Mouse (Mus musculus): ENCODE measurements around the gene Col1a2. TPM values are rescaled to one million over a fixed set of nuclear protein-coding genes. Genes with fewer than 3 reads are reported as not detected.

Gene Col1a2
- polyA plus RNA-seq, 1 experiment: 0.36 TPM

DNA sequence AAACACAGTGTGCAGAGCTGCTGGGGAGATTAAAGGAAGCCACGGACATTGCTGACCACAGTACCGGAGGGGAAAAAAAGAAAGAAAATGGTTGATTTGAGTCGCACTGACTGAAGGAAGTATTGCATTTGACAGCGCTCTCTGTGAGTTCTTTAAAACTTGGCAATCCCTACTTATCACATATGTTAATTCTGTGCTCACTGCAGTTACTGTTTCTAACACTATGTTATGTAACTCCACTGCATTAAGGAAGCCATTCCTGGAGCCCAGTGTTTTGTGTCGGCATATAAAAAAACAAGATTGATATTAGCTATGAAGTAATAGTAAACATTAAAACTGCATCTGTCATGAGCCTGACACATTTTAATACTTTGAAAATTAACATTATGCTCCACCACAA, 73.1 kb downstream of the Col1a2 start:
- Histone ChIP-seq H3K36me3 (replicated peaks; ENCODE audit: low read length) (no peaks in the 10 kb centered on the region), H3K9me3 (no peaks in the 10 kb centered on the region), H3K27me3 (replicated peaks) (peaks cover 7% of the 10 kb centered on the region), H3K4me1 (no peaks in the 10 kb centered on the region; the same call in 1 of the 2 replicates), H3K4me3 (replicated peaks) (no peak overlapping the region)
- no peak for TF ChIP-seq FLI1 (IDR thresholded peaks at IDR 0.05; ENCODE audit: low read length)
- TF ChIP-seq GATA1 (IDR thresholded peaks at IDR 0.05; ENCODE audit: borderline replicate concordance, low read length): no peak

DNA sequence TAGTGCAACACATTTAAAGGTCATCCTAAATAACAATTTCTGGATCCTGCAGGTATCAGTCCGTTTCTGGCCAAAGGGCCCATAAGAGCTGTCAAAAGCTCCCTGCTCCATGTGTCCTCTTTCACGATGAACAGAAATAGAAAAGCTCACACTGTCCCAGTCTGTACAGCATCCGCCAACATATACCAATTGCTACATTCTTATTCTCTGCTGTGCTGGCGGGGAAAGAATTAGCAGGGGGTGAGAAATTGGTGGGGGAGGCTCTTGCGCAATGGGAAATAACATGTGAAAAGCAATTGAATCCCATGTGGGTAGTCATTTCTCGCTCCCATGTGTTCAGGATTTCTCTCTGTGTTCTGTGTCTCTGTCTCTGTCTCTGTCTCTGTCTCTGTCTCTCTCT, 73.7 kb downstream of the Col1a2 start:
- H3K4me3 ChIP-seq (replicated peaks): no peak overlapping the region
- no peak for TF ChIP-seq GATA1 (IDR thresholded peaks at IDR 0.05; ENCODE audit: borderline replicate concordance, low read length)
- TF ChIP-seq FLI1 (IDR thresholded peaks at IDR 0.05; ENCODE audit: low read length): no peak
- H3K36me3 ChIP-seq (replicated peaks; ENCODE audit: low read length): no peaks in the 10 kb centered on the region
- H3K4me1 ChIP-seq: no peaks in the 10 kb centered on the region; the same call in 1 of the 2 replicates
- H3K27me3 ChIP-seq (replicated peaks): peaks cover 7% of the 10 kb centered on the region
- H3K9me3 ChIP-seq: no peaks in the 10 kb centered on the region

DNA sequence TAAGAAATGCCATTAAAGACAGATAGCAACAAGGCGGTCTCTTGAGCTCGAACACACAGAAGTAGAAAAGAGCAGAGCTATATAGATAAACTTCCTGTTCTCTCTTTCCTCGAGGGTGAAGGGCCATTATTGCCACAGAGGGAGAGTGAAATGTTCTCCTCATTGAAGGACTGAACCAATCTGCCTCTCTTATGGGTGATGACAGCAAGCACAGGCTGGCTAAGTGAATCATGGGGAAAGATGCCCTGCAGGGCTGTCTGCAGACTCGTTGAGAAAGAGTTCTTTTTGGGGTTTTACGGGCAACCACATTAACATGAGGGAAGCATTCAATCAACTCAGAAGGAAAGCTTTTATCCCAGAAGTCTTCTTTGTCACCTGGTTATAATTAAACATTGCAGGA, 75.0 kb downstream of the Col1a2 start:
- Histone ChIP-seq H3K4me1 (no peaks in the 10 kb centered on the region; the same call in 1 of the 2 replicates), H3K27me3 (replicated peaks) (peaks cover 9% of the 10 kb centered on the region), H3K36me3 (replicated peaks; ENCODE audit: low read length) (no peaks in the 10 kb centered on the region), H3K4me3 (replicated peaks) (no peak overlapping the region), H3K9me3 (no peaks in the 10 kb centered on the region)
- TF ChIP-seq FLI1 (IDR thresholded peaks at IDR 0.05; ENCODE audit: low read length) (no peak), GATA1 (IDR thresholded peaks at IDR 0.05; ENCODE audit: borderline replicate concordance, low read length) (no peak)

DNA sequence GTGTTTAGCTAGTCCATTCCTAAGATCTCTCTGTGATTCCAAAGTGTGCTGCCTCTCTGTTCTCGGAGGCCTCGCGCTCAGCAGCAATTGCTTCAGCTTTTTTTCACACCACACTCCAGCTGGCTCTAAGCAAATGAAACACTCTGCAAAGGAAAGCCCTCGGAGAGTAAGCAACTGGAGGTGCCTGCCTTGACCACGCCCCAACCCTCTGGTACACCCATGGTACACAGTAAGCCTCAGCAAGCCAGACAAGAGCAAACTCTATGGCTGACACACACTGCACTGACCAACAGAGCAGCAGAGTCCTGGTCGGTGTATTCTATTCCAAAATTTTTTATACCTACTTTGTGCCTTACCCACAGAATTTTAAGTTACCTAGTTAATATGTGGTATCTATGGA, 78.9 kb downstream of the Col1a2 start:
- Histone ChIP-seq H3K4me1 (no peaks in the 10 kb centered on the region; the same call in 1 of the 2 replicates), H3K36me3 (replicated peaks; ENCODE audit: low read length) (no peaks in the 10 kb centered on the region), H3K9me3 (no peaks in the 10 kb centered on the region), H3K27me3 (replicated peaks) (peaks cover 9% of the 10 kb centered on the region), H3K4me3 (replicated peaks) (no peak overlapping the region)
- TF ChIP-seq GATA1 (IDR thresholded peaks at IDR 0.05; ENCODE audit: borderline replicate concordance, low read length): no peak
- TF ChIP-seq FLI1 (IDR thresholded peaks at IDR 0.05; ENCODE audit: low read length): no peak

DNA sequence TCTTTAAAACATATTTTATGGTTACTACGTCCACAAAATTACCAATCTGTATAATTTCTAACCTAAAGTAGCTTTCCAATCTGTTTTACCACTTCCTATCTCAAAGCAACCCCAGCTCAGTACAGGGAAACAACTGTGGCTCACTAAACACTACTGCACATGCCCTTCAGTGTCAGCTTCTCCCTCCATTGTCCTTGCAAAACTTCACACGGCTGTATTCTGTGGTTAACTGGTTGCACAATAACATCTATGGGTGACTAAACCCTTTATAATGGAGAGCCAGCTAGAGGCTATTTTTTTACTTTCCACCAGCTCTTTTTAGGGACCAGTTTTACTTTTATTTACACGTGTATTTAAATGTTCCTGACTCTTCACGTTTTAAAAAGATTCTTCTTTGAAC, 83.3 kb downstream of the Col1a2 start:
- no peaks in the 10 kb centered on the region for H3K9me3 ChIP-seq
- H3K4me3 ChIP-seq (replicated peaks): no peak overlapping the region
- no peaks in the 10 kb centered on the region for H3K4me1 ChIP-seq
- peaks cover 2% of the 10 kb centered on the region for H3K27me3 ChIP-seq (replicated peaks)
- H3K36me3 ChIP-seq (replicated peaks; ENCODE audit: low read length): no peaks in the 10 kb centered on the region
- TF ChIP-seq GATA1 (IDR thresholded peaks at IDR 0.05; ENCODE audit: borderline replicate concordance, low read length) (no peak), FLI1 (IDR thresholded peaks at IDR 0.05; ENCODE audit: low read length) (no peak)

DNA sequence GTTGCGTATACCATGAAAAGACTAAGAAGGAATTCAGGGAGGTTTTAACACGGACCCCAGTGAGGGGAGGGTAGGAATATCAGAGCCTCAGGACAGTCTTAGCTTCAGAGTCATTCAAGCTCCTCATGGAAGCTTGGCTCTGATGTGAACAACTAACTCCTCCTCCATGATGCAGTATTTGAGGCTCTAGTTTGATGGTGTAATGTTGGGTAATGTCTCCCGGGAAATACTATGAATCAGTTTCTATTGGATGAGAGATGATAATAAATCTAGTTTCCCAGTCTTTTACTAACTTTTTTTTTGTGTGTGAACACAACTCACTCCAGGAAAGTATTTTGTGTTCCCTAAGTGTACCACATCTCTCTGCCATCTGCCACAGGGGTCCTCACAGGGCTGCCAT, 84.1 kb downstream of the Col1a2 start:
- no peak for TF ChIP-seq GATA1 (IDR thresholded peaks at IDR 0.05; ENCODE audit: borderline replicate concordance, low read length)
- TF ChIP-seq FLI1 (IDR thresholded peaks at IDR 0.05; ENCODE audit: low read length): no peak
- Histone ChIP-seq H3K4me3 (replicated peaks) (no peak overlapping the region), H3K4me1 (no peaks in the 10 kb centered on the region), H3K9me3 (no peaks in the 10 kb centered on the region), H3K36me3 (replicated peaks; ENCODE audit: low read length) (no peaks in the 10 kb centered on the region), H3K27me3 (replicated peaks) (peaks cover 2% of the 10 kb centered on the region)

DNA sequence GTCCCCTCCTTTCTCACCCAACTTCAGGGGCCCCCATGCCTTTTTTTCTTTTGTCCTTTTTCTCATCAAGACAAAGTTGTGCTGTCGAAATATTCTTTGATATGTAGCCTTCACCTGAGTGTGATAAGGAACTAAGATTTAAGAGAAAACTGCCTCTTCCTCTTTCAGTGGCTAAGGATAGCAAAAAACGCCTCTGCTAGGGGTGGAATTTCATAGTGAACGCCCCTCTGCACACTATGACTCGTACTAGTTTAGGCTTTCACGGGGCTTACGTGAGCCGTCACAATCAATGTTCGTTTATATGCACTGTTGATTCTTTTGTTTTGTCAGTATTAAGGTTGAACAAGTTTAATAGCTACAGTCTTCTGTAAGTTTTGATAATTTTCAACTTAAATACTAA, 85.5 kb downstream of the Col1a2 start:
- Histone ChIP-seq H3K36me3 (replicated peaks; ENCODE audit: low read length) (no peaks in the 10 kb centered on the region), H3K4me1 (no peaks in the 10 kb centered on the region), H3K9me3 (no peaks in the 10 kb centered on the region), H3K27me3 (replicated peaks) (no peaks in the 10 kb centered on the region), H3K4me3 (replicated peaks) (no peak overlapping the region)
- TF ChIP-seq GATA1 (IDR thresholded peaks at IDR 0.05; ENCODE audit: borderline replicate concordance, low read length) (no peak), FLI1 (IDR thresholded peaks at IDR 0.05; ENCODE audit: low read length) (no peak)

Other genes starting within 250 kb of the Col1a2 start
- gene Casd1, start 96.0 kb downstream of the Col1a2 start, polyA plus RNA-seq (2012; ENCODE audit: insufficient read depth, low replicate concordance): 2.7 and 5.7 TPM in 2 replicates
- 4.5 and 5.3 TPM in 2 replicates for gene Sgce, start 242.4 kb downstream of the Col1a2 start, polyA plus RNA-seq (2012; ENCODE audit: insufficient read depth, low replicate concordance)
- 1.6 and 11.0 TPM in 2 replicates for gene Peg10, start 242.5 kb downstream of the Col1a2 start, polyA plus RNA-seq (2012; ENCODE audit: insufficient read depth, low replicate concordance)

All from megakaryocyte, embryonic 14.5 days (primary cell).